Mouse (Mus musculus) forebrain, embryonic 16.5 days (tissue): ENCODE results near the gene Entpd1. TPM values are rescaled to one million over a fixed set of nuclear protein-coding genes. Genes with fewer than 3 reads are reported as not detected.

Experiments used
- ATAC-seq: fragments of 200-750 bp; cut with Nextera tagmentation; 2 replicates; pipeline ENCODE4 v1.8.0; 2017; ENCODE audit warnings: mild to moderate bottlenecking, moderate library complexity
- H3K27ac ChIP-seq: fragments of 300-500 bp; sonication (generic); 2 replicates; pipeline ENCODE4 v1.5.1; 2014; ENCODE audit warnings: low read length, control low read depth
- H3K27me3 ChIP-seq: fragments of 300-500 bp; sonication (generic); replicated peaks from 2 replicates; pipeline ENCODE4 v1.6.1; 2014; ENCODE audit warnings: low read length; ENCODE audit not compliant: control insufficient read depth, insufficient read depth
- H3K36me3 ChIP-seq: fragments of 300-500 bp; sonication (generic); 2 replicates; pipeline ENCODE4 v1.6.1; 2014; ENCODE audit not compliant: control insufficient read depth, insufficient read depth
- H3K4me1 ChIP-seq: fragments of 300-500 bp; sonication (generic); replicated peaks from 2 replicates; pipeline ENCODE4 v1.6.1; 2014; ENCODE audit warnings: low read length; ENCODE audit not compliant: control insufficient read depth, insufficient read depth
- H3K4me2 ChIP-seq: fragments of 300-500 bp; sonication (generic); 2 replicates; pipeline ENCODE4 v1.6.1; 2014; ENCODE audit warnings: mild to moderate bottlenecking, low read length, control low read depth
- H3K4me3 ChIP-seq: fragments of 300-500 bp; sonication (generic); replicated peaks from 2 replicates; pipeline ENCODE4 v1.5.1; 2014; ENCODE audit warnings: mild to moderate bottlenecking, low read length, control low read depth
- H3K9ac ChIP-seq: fragments of 300-500 bp; sonication (generic); replicated peaks from 2 replicates; pipeline ENCODE4 v1.6.1; 2014; ENCODE audit warnings: low read depth, low read length, control low read depth
- H3K9me3 ChIP-seq: fragments of 300-500 bp; sonication (generic); 2 replicates; pipeline ENCODE4 v1.6.1; 2016; ENCODE audit warnings: low read length; ENCODE audit not compliant: control insufficient read depth
- WGBS: fragments of 180-500 bp; shearing (Covaris S2); extraction: QIAGEN DNeasy Blood & Tissue Kit; methylation state at CpG from one replicate; pipeline ENCODE4 v1.1.7; 2014; 5-methylcytosine and 5-hydroxymethylcytosine counted together
- polyA plus RNA-seq: library from polyadenylated mRNA; unstranded; fragments of >200 nt; fragmentation: Nextera tagmentation; extraction: Ambion mirVana; gene quantifications from 2 replicates; pipeline ENCODE4 v1.2.1, GENCODE M21; 2015

Gene Entpd1
- polyA plus RNA-seq = 7.8 and 8.5 TPM in 2 replicates

GRCm38 (mm10) chr19:40611830-40612506, at the start of gene Entpd1, which contains the start of gene Tctn3:
Entpd1 (plus strand) TSS chr19:40612366.
Tctn3 (minus strand) TSS chr19:40612233.
- H3K4me2 ChIP-seq = peak within 1 kb of the TSS; percentile 85
- peak within 1 kb of the TSS; percentile 81 for H3K9ac ChIP-seq
- no peak within 1 kb of the TSS for H3K27ac ChIP-seq
- WGBS = under 1% methylated on average over 45 of the region's 45 CpGs
- peak; percentile 100 for ATAC-seq
- peaks cover 8% of the 10 kb centered on the region for H3K4me1 ChIP-seq
- H3K36me3 ChIP-seq = peaks cover 8% of the 10 kb centered on the region
- peak within 1 kb of the TSS; percentile 90 for H3K4me3 ChIP-seq
- no peaks in the 10 kb centered on the region for H3K9me3 ChIP-seq
- H3K27me3 ChIP-seq = no peaks in the 10 kb centered on the region

- Histone ChIP-seq H3K4me2 (no peak overlapping the region), H3K36me3 (peaks cover 45% of the 10 kb centered on the region), H3K4me1 (no peaks in the 10 kb centered on the region), H3K27me3 (no peaks in the 10 kb centered on the region), H3K9ac (no peak overlapping the region), H3K27ac (no peak overlapping the region), H3K9me3 (no peaks in the 10 kb centered on the region), H3K4me3 (no peak overlapping the region)
- WGBS = 88% methylated on average over 10 of the region's 10 CpGs
- ATAC-seq = peak; percentile 20; the same call in 1 of the 2 replicates
Measured at GRCm38 (mm10) chr19:40563880-40564645, 48.1 kb upstream of the Entpd1 start.

- 75% methylated on average over 3 of the region's 3 CpGs for WGBS
- Histone ChIP-seq H3K4me2 (no peak overlapping the region), H3K27me3 (no peaks in the 10 kb centered on the region), H3K4me3 (no peak overlapping the region), H3K36me3 (peaks cover 67% of the 10 kb centered on the region), H3K27ac (no peak overlapping the region), H3K4me1 (no peaks in the 10 kb centered on the region), H3K9me3 (peaks cover 12% of the 10 kb centered on the region), H3K9ac (no peak overlapping the region)
- no peak for ATAC-seq
Measured at GRCm38 (mm10) chr19:40567616-40568015, 44.5 kb upstream of the Entpd1 start.

GRCm38 (mm10) chr19:40570726-40571125, 41.4 kb upstream of the Entpd1 start:
- Histone ChIP-seq H3K36me3 (peaks cover 64% of the 10 kb centered on the region), H3K4me3 (no peak overlapping the region), H3K9ac (no peak overlapping the region), H3K27ac (no peak overlapping the region), H3K9me3 (peaks cover 12% of the 10 kb centered on the region), H3K27me3 (no peaks in the 10 kb centered on the region), H3K4me2 (no peak overlapping the region), H3K4me1 (no peaks in the 10 kb centered on the region)
- WGBS = 91% methylated on average over 9 of the region's 9 CpGs
- no peak for ATAC-seq

- WGBS = 77% methylated on average over 5 of the region's 5 CpGs
- Histone ChIP-seq H3K4me3 (no peak overlapping the region), H3K27me3 (no peaks in the 10 kb centered on the region), H3K9ac (no peak overlapping the region), H3K4me2 (no peak overlapping the region), H3K4me1 (no peaks in the 10 kb centered on the region), H3K9me3 (peaks cover 5% of the 10 kb centered on the region; the same call in 1 of the 2 replicates), H3K36me3 (peaks cover 55% of the 10 kb centered on the region), H3K27ac (no peak overlapping the region)
- no peak for ATAC-seq
Measured at GRCm38 (mm10) chr19:40575438-40575837, 36.7 kb upstream of the Entpd1 start.

- Histone ChIP-seq H3K36me3 (peaks cover 26% of the 10 kb centered on the region), H3K4me2 (no peak overlapping the region), H3K4me1 (no peaks in the 10 kb centered on the region), H3K9ac (no peak overlapping the region), H3K9me3 (no peaks in the 10 kb centered on the region), H3K4me3 (no peak overlapping the region), H3K27ac (no peak overlapping the region), H3K27me3 (no peaks in the 10 kb centered on the region)
- 94% methylated on average over 2 of the region's 2 CpGs for WGBS
- ATAC-seq = no peak
Measured at GRCm38 (mm10) chr19:40580902-40581301, 31.3 kb upstream of the Entpd1 start.

GRCm38 (mm10) chr19:40581662-40582061, 30.5 kb upstream of the Entpd1 start:
- Histone ChIP-seq H3K9me3 (no peaks in the 10 kb centered on the region), H3K9ac (no peak overlapping the region), H3K4me1 (peaks cover 5% of the 10 kb centered on the region), H3K27ac (no peak overlapping the region), H3K4me3 (no peak overlapping the region), H3K27me3 (no peaks in the 10 kb centered on the region), H3K36me3 (peaks cover 21% of the 10 kb centered on the region), H3K4me2 (no peak overlapping the region)
- WGBS = 95% methylated on average over 5 of the region's 5 CpGs
- ATAC-seq = no peak

- H3K9me3 ChIP-seq = no peaks in the 10 kb centered on the region
- 0 out of 2 replicates have a peak overlapping the region, but pooled peaks have one; percentile 5 for H3K9ac ChIP-seq
- H3K4me1 ChIP-seq = peaks cover 17% of the 10 kb centered on the region
- H3K4me2 ChIP-seq = peak overlapping the region; percentile 67
- no peak for ATAC-seq
- H3K27me3 ChIP-seq = no peaks in the 10 kb centered on the region
- no peak overlapping the region for H3K27ac ChIP-seq
- H3K36me3 ChIP-seq = peaks cover 2% of the 10 kb centered on the region
- peak overlapping the region; percentile 73 for H3K4me3 ChIP-seq
- WGBS = 64% methylated on average over 7 of the region's 7 CpGs
Measured at GRCm38 (mm10) chr19:40586908-40587307, 25.3 kb upstream of the Entpd1 start.

GRCm38 (mm10) chr19:40587491-40588292, 24.5 kb upstream of the Entpd1 start:
- Histone ChIP-seq H3K4me3 (peak overlapping the region; percentile 73), H3K9ac (peak overlapping the region; percentile 78), H3K36me3 (no peaks in the 10 kb centered on the region), H3K27ac (no peak overlapping the region), H3K4me1 (peaks cover 17% of the 10 kb centered on the region), H3K9me3 (no peaks in the 10 kb centered on the region), H3K4me2 (peak overlapping the region; percentile 67), H3K27me3 (no peaks in the 10 kb centered on the region)
- 3% methylated on average over 23 of the region's 30 CpGs for WGBS
- ATAC-seq = peak; percentile 58
